Mouse (Mus musculus): ENCODE results near the gene Nit1. TPM values are rescaled to one million over a fixed set of nuclear protein-coding genes. Genes with fewer than 3 reads are reported as not detected.

Gene Nit1
- polyA plus RNA-seq (2015; fragmentation: Nextera tagmentation; extraction: Ambion mirVana): 31.2 and 33.2 TPM in 2 replicates

- WGBS: under 1% methylated on average over 53 of the region's 53 CpGs
- 0 out of 2 replicates have a peak, but pooled peaks cover 6% of the 10 kb centered on the region for H3K9me3 ChIP-seq (replicated peaks)
- H3K4me2 ChIP-seq: peak within 1 kb of the TSS; percentile 87
- H3K36me3 ChIP-seq: peaks cover 29% of the 10 kb centered on the region
- peak within 1 kb of the TSS; percentile 71 for H3K27ac ChIP-seq
- H3K27me3 ChIP-seq: no peaks in the 10 kb centered on the region
- peak; percentile 88 for ATAC-seq (replicated peaks; ENCODE audit: insufficient number of reproducible peaks, insufficient read depth, low FRiP score, low read depth)
- peak within 1 kb of the TSS; percentile 88 for H3K4me3 ChIP-seq
- H3K9ac ChIP-seq: peak within 1 kb of the TSS; percentile 87
- peaks cover 27% of the 10 kb centered on the region for H3K4me1 ChIP-seq (replicated peaks)
Observed at GRCm38 (mm10) chr1:171345225-171346094, at the start of gene Nit1, which contains the start of gene Pfdn2. Gene Nit1 (minus strand): TSS chr1:171345646. Gene Pfdn2 (plus strand): TSS chr1:171345670.

GRCm38 (mm10) chr1:171390101-171390500, 44.7 kb upstream of the Nit1 start:
- Histone ChIP-seq H3K27me3 (no peaks in the 10 kb centered on the region), H3K4me2 (no peak overlapping the region; the same call in 1 of the 2 replicates), H3K27ac (no peak overlapping the region), H3K4me1 (replicated peaks) (peaks cover 3% of the 10 kb centered on the region; the same call in 1 of the 2 replicates), H3K36me3 (no peaks in the 10 kb centered on the region), H3K9me3 (replicated peaks) (no peaks in the 10 kb centered on the region), H3K4me3 (peak overlapping the region; percentile 33; the same call in 1 of the 2 replicates), H3K9ac (no peak overlapping the region)
- no peak for ATAC-seq (replicated peaks; ENCODE audit: insufficient number of reproducible peaks, insufficient read depth, low FRiP score, low read depth)
- 74% methylated on average over 4 of the region's 4 CpGs for WGBS

GRCm38 (mm10) chr1:171388376-171389102, 43.1 kb upstream of the Nit1 start, which contains the start of gene Arhgap30:
Gene Arhgap30 (plus strand): TSS chr1:171388954.
- Histone ChIP-seq H3K4me1 (replicated peaks) (peaks cover 3% of the 10 kb centered on the region; the same call in 1 of the 2 replicates), H3K9me3 (replicated peaks) (no peaks in the 10 kb centered on the region), H3K27me3 (no peaks in the 10 kb centered on the region), H3K9ac (no peak within 1 kb of the TSS; the same call in 1 of the 2 replicates), H3K4me3 (peak within 1 kb of the TSS; percentile 33), H3K27ac (no peak within 1 kb of the TSS), H3K36me3 (no peaks in the 10 kb centered on the region), H3K4me2 (peak within 1 kb of the TSS; percentile 10; the same call in 1 of the 2 replicates)
- ATAC-seq (replicated peaks; ENCODE audit: insufficient number of reproducible peaks, insufficient read depth, low FRiP score, low read depth): no peak; the same call in 1 of the 2 replicates
- WGBS: 65% methylated on average over 15 of the region's 15 CpGs

GRCm38 (mm10) chr1:171387099-171387498, 41.7 kb upstream of the Nit1 start:
- Histone ChIP-seq H3K9me3 (replicated peaks) (no peaks in the 10 kb centered on the region), H3K4me2 (peak overlapping the region; percentile 54), H3K9ac (no peak overlapping the region), H3K27me3 (no peaks in the 10 kb centered on the region), H3K36me3 (no peaks in the 10 kb centered on the region), H3K4me3 (peak overlapping the region; percentile 22; the same call in 1 of the 2 replicates), H3K27ac (no peak overlapping the region), H3K4me1 (replicated peaks) (peaks cover 3% of the 10 kb centered on the region; the same call in 1 of the 2 replicates)
- 19% methylated on average over 6 of the region's 6 CpGs for WGBS
- ATAC-seq (replicated peaks; ENCODE audit: insufficient number of reproducible peaks, insufficient read depth, low FRiP score, low read depth): no peak

DNA sequence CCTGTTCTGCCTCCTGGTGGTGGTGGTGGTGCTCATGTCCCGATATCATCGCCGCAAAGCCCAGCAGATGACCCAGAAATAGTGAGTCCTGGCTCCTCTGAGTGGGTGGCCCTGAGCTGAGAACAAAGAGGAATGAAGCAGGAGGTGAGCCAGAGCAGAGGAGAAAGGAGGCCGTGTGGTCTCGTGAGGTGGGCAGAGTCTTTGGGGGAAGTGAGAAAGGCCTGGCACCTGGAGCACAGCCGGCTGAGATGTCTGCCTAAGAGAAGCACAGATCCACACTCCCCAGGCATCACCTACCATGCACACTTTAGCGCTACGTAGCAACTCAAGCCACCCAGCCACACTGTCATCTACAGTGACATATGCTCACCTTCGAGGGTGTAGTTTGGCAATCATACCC, 39.7 kb upstream of the Nit1 start:
- peaks cover 13% of the 10 kb centered on the region; the same call in 1 of the 2 replicates for H3K27me3 ChIP-seq
- H3K9me3 ChIP-seq (replicated peaks): no peaks in the 10 kb centered on the region
- no peak overlapping the region for H3K4me2 ChIP-seq
- H3K27ac ChIP-seq: no peak overlapping the region
- peaks cover 3% of the 10 kb centered on the region; the same call in 1 of the 2 replicates for H3K4me1 ChIP-seq (replicated peaks)
- WGBS: 66% methylated on average over 9 of the region's 9 CpGs
- H3K9ac ChIP-seq: no peak overlapping the region
- no peak overlapping the region for H3K4me3 ChIP-seq
- no peaks in the 10 kb centered on the region for H3K36me3 ChIP-seq
- ATAC-seq (replicated peaks; ENCODE audit: insufficient number of reproducible peaks, insufficient read depth, low FRiP score, low read depth): no peak

DNA sequence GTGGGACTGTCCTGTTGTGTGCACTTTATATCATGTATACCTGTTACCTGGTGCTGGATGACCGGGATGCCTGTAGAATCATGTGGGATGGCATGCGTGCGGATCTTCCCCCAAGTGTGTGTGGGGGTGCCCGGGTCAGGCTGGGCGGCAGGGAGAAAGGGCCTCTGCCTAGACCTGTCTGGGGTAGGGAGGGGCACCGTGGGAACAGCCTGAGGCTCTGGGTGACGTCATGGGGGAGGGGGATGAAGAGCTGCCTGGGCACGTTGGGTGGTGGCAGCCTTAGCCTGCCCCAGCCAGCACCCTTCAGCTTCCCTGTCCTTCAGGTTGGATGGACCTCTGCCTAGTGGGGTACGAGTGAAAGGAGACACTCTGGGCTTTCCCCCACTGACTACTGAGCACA, 38.9 kb upstream of the Nit1 start:
- WGBS: 54% methylated on average over 9 of the region's 9 CpGs
- no peaks in the 10 kb centered on the region for H3K9me3 ChIP-seq (replicated peaks)

GRCm38 (mm10) chr1:171382096-171382620, 36.7 kb upstream of the Nit1 start:
- Histone ChIP-seq H3K36me3 (no peaks in the 10 kb centered on the region), H3K9me3 (replicated peaks) (no peaks in the 10 kb centered on the region), H3K4me2 (no peak overlapping the region), H3K4me1 (replicated peaks) (peaks cover 8% of the 10 kb centered on the region; the same call in 1 of the 2 replicates), H3K4me3 (no peak overlapping the region), H3K27ac (no peak overlapping the region), H3K9ac (no peak overlapping the region), H3K27me3 (peaks cover 18% of the 10 kb centered on the region)
- ATAC-seq (replicated peaks; ENCODE audit: insufficient number of reproducible peaks, insufficient read depth, low FRiP score, low read depth): no peak
- 79% methylated on average over 11 of the region's 11 CpGs for WGBS

More for the DNA sequence above, 38.9 kb upstream of the Nit1 start:
- no peak overlapping the region for H3K27ac ChIP-seq
- no peak overlapping the region for H3K9ac ChIP-seq
- no peak overlapping the region for H3K4me3 ChIP-seq
- no peak overlapping the region for H3K4me2 ChIP-seq
- H3K36me3 ChIP-seq: no peaks in the 10 kb centered on the region
- ATAC-seq (replicated peaks; ENCODE audit: insufficient number of reproducible peaks, insufficient read depth, low FRiP score, low read depth): no peak
- H3K4me1 ChIP-seq (replicated peaks): peaks cover 9% of the 10 kb centered on the region; the same call in 1 of the 2 replicates
- H3K27me3 ChIP-seq: peaks cover 14% of the 10 kb centered on the region

DNA sequence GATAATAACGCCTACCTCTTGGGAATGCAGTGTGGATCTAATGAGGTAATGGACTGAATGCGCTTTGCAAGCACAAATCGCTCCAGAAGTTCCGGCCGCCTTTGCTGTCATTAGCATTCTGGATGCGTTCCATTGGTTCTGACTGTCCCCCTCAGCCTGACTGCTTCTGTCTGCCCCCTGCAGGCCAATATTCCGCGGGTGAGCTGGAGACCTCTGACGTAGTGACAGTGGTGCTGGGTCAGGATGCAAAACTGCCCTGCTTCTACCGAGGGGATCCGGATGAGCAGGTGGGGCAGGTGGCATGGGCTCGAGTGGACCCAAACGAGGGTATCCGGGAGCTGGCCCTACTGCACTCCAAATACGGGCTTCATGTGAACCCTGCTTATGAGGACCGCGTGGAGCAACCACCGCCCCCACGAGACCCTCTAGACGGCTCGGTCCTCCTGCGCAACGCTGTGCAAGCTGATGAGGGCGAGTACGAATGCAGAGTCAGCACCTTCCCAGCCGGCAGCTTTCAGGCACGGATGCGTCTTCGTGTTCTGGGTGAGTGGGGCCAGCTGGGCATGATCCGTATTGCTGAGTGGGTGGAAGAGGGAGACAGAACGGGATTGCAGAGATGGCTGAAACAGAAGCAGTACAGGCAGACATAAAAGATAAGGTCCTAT, 34.6 kb upstream of the Nit1 start:
- no peak overlapping the region for H3K9ac ChIP-seq
- peaks cover 18% of the 10 kb centered on the region for H3K27me3 ChIP-seq
- H3K4me3 ChIP-seq: peak overlapping the region; percentile 30
- no peak overlapping the region for H3K27ac ChIP-seq
- peak; percentile 53; the same call in 1 of the 2 replicates for ATAC-seq (replicated peaks; ENCODE audit: insufficient number of reproducible peaks, insufficient read depth, low FRiP score, low read depth)
- WGBS: 5% methylated on average over 31 of the region's 31 CpGs
- peak overlapping the region; percentile 58 for H3K4me2 ChIP-seq
- no peaks in the 10 kb centered on the region for H3K9me3 ChIP-seq (replicated peaks)
- H3K4me1 ChIP-seq (replicated peaks): peaks cover 11% of the 10 kb centered on the region; the same call in 1 of the 2 replicates
- no peaks in the 10 kb centered on the region for H3K36me3 ChIP-seq

GRCm38 (mm10) chr1:171378298-171378697, 32.9 kb upstream of the Nit1 start:
- no peak for ATAC-seq (replicated peaks; ENCODE audit: insufficient number of reproducible peaks, insufficient read depth, low FRiP score, low read depth)
- H3K36me3 ChIP-seq: no peaks in the 10 kb centered on the region
- H3K4me1 ChIP-seq (replicated peaks): peaks cover 11% of the 10 kb centered on the region; the same call in 1 of the 2 replicates
- 66% methylated on average over 6 of the region's 6 CpGs for WGBS
- H3K27me3 ChIP-seq: peaks cover 19% of the 10 kb centered on the region
- H3K4me3 ChIP-seq: no peak overlapping the region
- H3K27ac ChIP-seq: no peak overlapping the region
- H3K9ac ChIP-seq: no peak overlapping the region
- H3K4me2 ChIP-seq: no peak overlapping the region
- no peaks in the 10 kb centered on the region for H3K9me3 ChIP-seq (replicated peaks)

DNA sequence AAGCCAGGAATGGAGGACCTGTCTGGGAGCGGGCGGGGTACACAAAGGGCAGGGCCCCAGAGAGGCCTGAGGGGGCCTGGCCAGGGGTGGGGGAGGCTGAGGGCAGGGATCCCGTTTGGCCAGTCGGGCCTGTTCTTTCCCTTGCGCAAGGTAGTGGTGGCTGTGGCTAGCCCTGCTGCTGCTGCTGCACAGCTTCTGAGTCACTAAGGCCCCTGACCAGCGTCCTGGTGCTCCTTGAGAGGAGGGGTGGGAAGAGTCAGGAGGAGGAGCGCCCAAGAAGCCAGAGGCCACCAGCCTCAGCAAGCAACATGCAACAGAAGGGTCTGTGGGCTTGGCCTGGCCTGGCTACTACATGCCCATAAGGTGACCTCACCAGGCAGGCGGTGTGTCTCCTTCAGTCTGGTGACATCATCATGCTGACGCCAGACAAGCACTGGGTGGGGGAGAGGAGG, 30.2 kb upstream of the Nit1 start:
- Histone ChIP-seq H3K9ac (no peak overlapping the region), H3K4me1 (replicated peaks) (peaks cover 11% of the 10 kb centered on the region; the same call in 1 of the 2 replicates), H3K36me3 (no peaks in the 10 kb centered on the region), H3K27me3 (peaks cover 13% of the 10 kb centered on the region), H3K9me3 (replicated peaks) (no peaks in the 10 kb centered on the region), H3K4me3 (no peak overlapping the region), H3K27ac (no peak overlapping the region), H3K4me2 (no peak overlapping the region)
- 43% methylated on average over 9 of the region's 9 CpGs for WGBS
- ATAC-seq (replicated peaks; ENCODE audit: insufficient number of reproducible peaks, insufficient read depth, low FRiP score, low read depth): no peak; the same call in 1 of the 2 replicates

All from heart, embryonic 15.5 days (tissue).